Mouse (Mus musculus) kidney, adult 8-10 months (tissue): ENCODE data around the gene Rnf2.

ENCODE experiments used
- DNase-seq, 2 experiments: peaks; one replicate each; pipeline ENCODE4 v3.0.0; 2022

The Rnf2 gene

DNA sequence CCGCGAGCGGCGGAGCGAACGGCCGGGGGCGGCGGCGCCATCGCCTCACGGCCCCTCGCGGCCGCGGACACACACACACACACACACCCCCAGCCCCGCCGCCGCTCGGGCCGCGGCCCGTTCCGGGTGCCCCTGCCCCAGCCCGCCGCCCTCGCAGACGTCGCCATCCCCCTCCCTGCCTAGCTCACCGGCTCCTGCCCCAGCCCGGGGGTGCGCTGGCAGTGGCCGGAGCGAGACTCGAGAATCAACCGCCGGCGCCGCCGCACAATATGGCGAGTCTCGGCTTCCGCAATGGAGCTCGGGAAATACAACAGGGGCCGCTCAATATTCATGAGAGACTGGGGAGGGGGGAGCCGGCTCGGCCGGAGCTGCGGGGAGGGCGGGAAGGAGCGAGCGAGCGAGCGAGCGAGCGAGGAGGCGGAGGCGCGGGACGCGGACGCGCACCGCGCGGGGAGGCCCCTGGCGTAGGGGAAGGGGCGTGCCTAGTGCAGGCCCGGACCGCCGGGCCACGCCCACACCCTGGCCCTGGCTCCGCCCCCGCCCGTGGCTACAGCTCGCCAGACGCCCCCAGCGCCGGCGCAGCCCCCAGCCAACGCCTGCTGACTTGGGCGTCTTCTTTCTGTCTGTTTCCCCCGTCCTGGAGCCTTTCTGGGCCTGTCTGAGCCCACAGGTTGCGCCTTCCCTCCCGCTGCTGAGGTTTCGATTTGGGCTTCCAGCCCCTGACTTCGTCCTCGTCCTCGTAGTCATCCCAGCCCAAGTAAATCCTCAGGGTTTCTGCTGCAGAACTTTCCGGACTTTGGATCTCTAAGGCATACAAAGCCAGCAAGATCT, at the start of gene Rnf2:
Gene Rnf2, minus strand, starts transcription at position 425 of the 831 bp plus-strand sequence.
- peak; percentile 89 to 90 for DNase-seq

DNA sequence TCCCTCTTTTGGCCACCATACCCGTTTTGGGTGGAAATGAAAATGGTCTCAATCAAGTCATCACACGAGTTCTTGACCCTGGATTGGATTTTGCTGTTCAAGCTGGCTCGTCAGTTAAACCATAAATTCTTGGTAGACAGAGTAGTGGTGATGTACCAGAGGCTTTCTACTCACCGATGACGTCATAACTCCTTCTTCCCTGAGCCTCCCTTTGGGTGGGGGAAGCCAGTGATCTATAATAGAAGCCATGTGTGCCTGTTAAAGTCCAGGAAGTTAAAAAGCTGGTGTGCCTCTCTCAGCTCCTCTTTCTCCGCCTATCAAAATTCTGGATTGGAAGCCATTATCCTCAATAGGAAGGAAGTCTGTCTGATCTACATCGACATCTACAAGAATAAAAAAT, 49.0 kb upstream of the Rnf2 start:
- no peak for DNase-seq

DNA sequence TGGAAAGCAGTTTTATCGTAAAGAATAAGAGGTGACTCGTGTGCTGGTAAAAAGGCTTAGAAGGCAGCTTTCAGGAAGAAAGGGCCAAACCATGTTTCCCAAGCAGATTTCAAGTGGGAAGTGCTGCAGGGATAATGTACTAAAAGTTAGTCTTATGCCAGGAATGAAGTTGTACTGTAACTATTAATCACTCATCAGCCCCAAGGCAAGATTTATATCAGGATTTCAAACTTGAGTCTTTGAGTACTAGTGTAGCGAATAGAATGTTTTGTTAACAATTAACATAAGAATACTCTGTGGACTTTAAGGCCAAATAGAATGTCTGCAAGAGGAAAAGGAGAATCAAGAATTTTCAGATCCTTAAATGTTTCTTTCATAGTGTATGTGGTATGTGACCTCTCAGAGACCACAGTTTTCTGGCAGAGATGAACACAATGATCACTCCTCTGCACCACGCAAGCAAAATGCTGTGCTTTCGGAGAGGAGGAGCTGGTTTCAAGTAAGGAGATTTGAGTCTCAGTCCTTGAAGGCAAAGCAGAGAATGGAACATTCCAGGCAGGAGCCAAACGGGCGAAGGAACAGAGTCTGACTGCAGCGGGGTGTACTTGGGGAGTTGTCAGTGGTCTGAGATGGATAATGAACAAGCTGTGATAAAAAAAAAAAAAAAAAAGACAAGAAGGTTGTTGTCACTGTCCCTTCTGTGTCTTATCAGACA, 48.3 kb upstream of the Rnf2 start:
- peak; percentile 41 to 63 for DNase-seq

DNA sequence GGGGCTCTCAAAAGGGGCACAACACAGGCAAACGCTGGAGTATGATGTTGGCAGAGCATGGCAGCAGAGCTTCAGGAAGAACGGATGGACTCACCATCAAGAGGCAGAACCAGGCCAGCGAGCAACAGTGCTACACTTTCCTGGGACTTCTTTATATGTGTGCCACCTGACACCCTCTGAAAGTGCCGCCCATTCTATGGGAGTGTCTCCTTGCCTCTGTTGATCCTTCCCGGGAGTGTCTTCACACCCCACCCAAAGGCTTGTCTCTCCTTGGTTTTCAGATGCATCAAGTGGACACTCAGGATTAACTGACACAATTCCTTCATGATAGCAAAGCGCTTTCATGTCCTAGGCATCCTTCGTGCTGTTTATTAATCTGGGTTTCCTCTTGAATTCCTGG, 44.8 kb upstream of the Rnf2 start:
- DNase-seq = no peak

DNA sequence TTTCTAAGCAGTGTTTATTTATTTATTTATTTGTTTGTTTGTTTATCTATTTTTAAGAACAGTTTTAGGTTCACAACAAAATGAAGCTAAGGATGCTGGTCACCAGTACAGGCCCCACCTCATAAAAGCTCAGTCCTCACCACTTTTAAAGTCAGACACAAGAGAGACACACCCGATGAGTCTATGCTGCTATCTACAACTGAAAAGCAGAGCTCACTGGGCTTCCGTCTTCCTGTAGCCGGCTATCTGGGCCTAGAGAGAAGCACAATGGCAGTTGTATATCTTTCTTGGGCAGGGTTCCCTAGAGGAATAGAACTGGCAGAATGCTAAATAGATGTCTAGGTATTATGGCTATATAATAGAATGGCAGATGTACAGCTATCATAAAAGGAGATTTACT, 43.8 kb upstream of the Rnf2 start:
- DNase-seq = no peak

DNA sequence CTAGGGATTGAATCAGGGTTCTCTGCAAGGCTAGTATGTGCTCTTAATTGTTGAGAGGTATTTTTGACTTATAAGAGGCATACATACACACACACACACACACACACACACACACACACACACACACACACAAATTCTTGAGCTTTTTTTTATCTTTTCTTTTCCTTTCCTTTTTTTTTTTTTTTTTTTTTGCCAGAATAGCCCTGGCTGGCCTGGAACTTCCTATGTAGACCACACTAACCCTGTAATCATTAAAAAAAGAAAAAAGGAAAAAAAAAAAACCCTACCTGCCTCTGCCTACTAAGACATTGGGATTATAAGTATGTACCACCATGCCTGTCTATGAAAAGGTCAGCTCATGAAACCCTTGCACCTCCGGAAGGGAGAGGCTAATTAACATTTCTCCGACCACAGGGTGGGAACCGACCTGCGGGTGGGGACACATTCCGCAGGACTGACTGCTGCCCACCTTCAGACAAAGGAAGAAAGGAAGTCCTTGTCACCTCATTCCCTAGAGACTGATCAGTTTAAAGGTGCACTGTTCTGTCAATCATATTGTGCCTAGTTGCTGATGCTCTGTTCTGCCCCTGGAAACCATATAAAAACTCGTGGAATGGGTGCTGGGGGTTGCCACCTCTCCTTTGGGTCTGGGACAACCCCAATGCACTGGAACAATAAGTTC, 43.2 kb upstream of the Rnf2 start:
- no peak for DNase-seq

DNA sequence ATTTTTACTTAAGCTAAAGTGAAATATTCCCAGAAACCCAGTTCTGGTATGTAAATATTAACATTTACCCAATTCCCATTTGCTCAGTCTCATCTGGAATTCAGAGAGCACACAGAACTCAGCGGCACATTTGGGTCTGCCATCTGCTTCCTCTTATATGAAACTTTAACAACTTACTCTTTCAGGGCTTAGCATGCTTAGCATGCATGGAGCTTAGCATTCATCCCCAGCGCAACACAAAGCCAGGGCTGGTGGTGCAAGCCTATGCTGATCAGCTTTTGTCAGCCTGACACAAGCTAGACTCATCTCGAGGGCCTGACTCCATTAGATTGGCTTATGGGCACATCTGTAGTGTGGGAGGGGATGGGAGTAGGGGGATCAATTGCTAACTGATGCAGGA, 25.9 kb upstream of the Rnf2 start:
- DNase-seq = no peak

DNA sequence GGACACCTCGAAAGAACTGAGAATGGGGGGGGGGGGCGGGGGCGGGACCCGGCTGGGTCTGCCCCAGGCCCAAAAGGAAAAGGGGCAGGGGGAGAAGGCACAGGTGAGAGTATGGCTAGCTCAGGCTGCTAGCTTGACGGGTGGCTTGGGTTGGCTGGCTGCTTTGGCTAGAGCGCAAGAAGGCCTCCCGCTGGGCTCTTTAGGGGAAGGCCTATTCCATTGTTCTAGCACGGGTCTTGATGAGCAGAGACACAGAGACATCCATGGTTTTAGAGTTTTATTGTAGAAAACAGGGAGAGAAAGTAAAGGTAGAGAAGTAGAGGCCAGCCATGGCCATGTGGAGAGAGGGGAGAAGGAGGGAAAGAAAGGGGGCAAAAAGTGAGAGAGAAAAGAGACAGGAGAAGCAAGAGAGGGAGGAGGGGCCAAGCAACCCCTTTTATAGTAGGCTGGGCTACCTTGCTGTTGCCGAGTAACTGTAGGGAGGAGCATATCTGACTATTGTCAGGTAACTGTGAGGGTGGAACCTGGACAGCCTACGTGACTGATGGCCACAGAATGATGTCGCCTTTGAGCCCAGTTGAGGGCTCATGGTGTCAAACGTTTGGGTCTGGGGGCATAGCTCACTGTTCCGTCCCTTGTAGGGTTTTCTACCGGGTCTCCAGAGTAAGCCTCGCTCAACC, 17.0 kb upstream of the Rnf2 start:
- no peak for DNase-seq

DNA sequence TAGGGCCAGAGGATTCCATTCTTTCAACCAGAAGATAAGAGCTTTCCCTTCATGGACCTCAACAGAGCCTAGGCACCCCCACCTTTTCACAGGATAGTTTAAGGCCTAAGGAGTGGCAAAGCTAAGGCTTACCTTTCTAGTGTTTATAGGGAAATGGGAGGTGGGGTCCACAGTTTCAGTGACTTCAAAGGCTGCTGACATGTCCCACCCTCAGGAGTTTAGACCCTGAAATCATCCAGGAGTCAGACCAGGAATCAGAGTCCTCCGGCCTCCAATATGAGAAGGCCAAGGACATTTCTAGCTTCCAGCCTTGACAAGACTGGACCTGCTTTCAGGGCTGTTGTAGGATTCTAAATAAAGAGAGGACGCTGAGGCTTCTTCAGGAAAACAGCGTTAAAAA, 16.1 kb upstream of the Rnf2 start:
- no peak for DNase-seq

DNA sequence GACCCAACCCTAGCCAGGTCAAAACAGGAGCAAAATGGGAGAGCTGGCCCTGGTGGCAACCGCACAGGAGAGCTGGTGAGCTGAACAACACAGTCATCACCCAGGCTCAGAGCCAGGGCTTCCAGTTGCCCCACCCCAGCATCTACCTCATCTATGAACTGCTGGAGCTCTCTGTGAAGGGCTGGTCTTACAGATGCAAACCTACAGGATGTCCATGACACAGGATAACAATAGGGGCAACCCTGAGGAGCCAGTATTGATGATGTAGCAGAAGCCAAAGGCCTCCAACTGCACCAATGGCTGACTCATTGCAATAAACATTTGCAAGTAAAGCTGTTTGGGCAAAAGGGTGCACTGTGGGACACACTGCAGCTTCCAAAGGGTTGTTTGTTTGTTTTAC, 15.0 kb upstream of the Rnf2 start:
- DNase-seq = no peak

DNA sequence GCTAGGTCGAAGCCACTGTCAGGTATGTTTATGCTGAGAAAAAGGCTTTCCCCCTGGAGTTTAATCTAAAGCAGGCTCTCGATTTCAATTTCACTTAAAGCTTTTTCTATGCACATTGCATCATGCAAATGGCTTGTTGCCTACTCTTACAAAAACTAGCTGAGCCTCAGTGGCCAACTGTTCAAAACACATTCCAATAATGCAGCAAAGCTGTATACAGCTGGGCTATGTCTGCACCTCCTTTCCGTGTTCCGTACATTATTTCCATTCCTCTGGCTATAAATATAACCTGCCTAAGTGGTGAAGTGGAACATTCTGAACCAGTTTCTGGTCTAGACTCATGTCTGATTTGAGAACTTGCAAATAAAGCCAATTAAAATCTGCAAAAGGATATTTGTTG, 13.4 kb upstream of the Rnf2 start:
- DNase-seq = no peak

DNA sequence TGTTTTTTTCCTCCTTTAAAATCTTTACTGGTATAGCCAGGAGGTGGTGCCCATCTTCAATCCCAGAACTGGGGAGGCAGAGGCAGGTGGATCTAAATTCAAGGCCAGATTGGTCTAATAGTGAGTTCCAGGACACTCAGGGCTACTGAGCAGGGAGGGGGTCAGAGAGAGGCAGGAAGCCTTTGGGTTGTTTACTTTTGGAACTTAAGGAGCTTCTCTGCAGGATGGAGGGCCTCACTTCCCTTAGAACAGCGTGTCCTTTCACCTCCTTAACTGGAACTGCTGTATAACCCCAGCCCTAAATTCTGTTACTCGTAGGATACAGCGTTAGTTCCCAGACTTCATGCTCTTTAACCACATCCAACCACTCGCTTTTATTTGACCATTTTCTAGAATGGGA, 10.1 kb upstream of the Rnf2 start:
- no peak for DNase-seq

DNA sequence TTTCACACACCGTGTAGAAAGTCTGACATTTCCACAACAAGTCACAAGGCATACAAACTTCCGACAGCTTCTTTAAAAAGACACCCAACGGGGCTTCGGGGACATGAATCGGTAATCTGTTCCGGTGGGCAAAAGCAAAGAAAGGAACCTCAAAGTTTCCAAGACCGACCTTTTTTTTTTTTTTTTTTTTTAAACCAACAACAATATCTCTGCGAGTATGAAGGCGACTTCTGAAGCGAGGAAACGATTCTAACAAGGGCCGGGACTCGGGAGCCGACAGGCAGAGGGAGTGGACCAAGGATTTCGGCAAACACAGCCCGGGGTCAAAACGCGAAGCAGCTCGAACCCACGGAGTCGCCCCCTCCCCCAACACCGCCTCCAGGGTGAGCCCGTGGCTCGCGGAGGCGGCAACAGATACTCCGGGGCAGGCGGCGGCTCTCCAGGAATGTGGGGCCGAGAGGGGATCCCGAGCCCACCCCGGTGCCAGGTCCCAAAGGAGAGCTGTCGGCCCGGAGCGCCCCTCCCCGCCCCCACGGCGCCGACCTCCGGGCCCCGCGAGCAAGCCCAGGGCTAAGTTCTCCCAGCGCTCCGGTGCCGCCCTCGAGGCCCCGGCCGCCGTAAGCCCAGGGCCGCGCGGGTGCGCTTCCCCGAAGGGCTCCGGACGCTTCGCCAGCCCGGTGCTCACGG, 797 bp downstream of the Rnf2 start:
- peak; percentile 43 to 48 for DNase-seq

DNA sequence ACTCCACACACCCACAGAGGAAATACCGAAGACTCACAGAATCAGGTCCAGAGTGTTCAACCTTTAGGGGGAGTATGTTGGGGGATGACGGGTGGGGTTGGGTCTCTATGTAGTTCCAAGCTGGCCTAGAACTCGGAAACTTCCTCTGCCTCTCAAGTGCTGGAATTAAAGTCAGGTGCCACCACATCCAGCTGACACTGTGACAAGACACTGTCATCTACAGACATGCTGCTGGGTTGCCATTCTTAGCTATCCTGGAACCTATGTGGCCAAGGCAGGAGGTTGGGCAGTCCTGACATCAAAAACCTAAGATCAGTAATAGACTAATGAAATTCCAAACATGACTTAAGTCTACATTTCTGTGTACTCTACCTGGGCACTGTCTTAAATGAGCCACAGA, 2.4 kb downstream of the Rnf2 start:
- no peak for DNase-seq

DNA sequence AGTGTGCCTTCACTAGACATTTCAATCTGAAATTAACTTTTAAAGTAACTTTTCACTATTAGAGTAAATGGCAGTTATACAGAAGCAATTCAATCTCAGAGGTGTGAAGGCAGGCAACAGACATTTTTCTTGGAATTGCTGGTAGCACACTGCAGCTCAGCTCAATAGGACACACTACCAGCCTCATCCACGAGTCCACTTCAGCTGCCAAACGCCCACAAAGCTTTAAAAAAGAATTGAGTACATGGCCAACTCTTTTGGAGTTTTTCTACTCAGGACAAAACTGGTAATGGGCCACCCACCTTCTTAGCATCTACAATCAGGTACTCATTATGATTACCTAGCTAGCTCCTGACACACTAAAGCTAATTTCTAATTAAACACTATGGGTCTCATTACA, 2.8 kb downstream of the Rnf2 start:
- DNase-seq = no peak

DNA sequence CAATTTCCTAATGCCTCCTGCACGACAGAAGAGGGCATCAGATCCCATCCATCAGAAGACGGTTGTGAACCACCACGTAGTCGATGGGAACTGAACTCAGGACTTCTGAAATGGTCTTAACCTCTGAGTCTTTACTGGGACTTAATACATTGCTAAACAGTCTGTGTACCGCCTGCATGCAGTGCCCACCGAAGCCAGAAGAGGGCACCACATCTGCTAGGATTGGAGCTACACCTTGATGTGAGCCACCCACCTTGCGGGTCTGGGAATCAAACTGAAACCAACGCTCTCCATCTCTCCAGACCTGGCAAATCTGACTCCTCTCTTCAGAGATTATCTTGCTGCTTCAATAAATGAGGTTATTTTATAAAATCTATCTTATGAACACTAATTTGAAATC, 3.7 kb downstream of the Rnf2 start:
- peak in 1 of 2 experiments; percentile 49 for DNase-seq

DNA sequence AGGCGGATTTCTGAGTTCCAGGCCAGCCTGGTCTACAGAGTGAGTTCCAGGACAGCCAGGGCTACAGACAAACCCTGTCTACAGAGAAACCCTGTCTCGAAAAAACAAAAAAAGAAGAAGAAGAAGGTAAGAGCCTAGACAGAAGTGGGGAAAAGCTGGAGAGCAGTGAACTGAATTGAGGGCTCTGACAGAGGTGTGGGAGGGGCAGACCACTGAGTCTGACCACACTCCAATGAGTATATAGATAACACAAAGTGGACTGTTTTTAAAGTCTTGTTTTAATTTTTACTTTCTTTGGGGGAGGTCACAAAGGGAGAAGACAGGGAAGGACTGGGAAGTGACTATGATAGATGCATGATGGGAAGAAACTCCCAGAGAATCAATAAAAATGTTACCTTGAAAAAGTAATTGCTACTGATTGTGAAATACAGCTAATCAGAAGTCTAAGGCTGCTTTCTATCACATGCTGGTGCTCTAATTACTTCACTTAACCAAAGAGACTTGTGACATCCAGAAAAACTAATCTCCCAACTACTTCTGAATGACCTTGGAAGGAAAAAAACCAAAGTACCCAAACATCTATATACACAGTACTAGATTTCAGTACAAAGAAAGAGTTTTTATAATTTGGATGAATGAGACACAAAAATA, 5.0 kb downstream of the Rnf2 start:
- no peak for DNase-seq

DNA sequence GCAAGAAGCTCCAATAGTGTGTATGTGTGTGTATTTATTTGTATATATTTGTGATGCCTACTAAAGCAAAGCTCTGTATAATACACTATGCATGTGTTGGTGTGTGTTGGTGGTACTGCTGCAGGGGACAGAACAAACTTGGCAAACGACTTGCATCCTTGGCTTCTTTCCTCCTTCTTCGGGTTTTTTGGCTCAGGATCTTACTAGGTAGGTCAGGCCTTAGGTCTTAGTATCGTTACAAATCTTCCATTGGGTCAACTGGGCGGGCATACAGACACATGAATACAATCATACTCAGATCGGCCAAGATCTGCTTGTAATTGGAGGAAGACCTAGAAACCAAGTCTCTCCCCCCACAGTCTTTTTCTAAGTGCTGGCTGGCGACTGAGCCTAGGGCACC, 6.0 kb downstream of the Rnf2 start:
- DNase-seq = peak in 1 of 2 experiments; percentile 9

DNA sequence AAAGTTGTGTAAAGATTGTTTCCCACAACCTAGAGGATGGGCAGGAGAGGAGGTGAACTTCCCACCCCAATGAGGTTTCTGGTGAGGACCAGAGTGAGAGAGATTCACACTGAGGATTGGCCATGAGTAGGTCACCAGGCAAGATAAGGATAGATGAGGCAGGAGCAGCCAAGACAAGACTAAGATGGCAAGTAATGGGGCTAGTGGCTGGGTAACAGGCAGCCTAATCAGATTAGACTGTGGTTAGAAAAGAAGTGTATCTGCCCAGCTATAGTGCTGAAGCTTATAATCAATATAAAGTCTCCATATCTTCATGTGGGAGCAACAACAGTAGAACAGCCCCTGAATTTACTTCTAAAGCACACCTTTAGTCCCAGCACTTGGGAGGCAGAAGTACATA, 6.9 kb downstream of the Rnf2 start:
- no peak for DNase-seq

DNA sequence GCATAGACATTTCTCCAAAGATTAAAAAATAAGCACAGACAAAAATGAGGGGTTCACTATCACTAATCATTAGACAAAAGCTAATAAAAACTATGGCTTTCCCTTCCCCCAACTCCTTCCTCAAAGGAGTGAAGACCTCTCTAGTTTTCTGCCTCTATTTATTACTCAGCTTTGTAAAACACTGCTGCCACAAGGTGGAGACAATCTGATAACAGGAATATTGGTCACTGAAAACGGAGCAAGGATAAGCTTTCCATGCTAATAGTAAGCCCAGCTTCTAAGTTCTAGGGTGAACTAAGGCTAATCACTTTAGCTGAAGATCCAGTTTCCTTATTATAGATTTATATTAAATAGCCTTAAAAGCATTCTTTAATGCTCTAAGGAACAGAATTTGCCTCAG, 8.3 kb downstream of the Rnf2 start:
- DNase-seq = no peak

DNA sequence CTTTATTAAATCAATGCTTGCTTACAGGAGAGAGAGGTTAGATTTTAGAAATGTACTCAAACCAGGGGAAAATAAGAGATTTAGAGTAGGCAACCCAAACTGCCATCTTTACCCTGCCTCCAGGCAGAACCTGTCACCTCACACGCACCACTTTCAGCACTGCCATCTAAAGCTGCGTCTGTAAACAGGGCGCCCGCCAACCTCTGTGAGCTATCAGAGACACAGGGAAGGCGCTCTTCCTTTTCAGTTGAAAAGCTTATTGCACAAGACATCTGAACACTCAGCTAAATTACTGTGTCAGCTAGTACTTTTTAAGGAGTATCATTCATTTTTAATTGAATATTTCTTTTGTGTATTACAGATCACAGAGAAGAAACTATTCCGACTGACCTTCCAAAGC, 10.9 kb downstream of the Rnf2 start:
- DNase-seq = no peak

DNA sequence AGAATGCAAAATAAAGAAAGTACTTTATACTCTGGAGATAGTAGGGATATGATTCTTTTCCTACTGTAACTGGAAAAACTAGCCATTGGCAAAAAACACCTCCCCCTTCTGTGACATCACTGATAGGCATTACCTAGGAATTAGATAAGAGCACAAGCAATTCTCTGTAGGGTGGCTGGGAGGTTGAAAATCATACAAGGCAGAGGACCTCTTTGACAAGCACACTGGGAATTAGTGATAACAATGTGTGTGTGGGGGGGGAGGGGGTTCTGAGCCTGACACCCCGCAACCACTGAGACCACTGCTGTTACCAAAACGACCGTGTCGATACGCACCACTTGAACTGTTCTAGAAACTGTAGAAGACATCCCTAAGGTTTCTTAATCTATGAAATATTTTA, 16.0 kb downstream of the Rnf2 start:
- DNase-seq = no peak
